Mouse (Mus musculus): ENCODE results near the gene Nle1. TPM values are rescaled to one million over a fixed set of nuclear protein-coding genes. Genes with fewer than 3 reads are reported as not detected.

The Nle1 gene
- total RNA-seq, 2 experiments from 2014 or later: 46.0 to 48.8 TPM

DNA sequence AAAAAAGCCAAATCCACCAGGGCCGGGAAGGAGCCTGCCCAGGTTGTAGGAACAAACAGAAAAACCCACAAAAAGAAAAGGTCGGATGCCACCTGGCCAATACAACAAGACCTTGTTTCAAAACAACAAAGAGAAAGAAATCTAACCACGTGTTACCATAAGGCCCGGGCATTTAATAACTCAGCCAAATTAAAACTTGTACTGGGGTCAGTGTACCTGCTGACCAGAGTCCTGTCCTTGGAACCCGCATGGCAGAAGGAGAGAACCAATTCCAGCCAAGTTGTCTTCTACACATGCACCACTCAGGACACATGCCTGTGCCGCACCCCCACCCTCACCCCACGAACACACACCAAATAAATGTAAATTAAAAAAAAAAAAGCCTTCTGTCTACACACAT lies 55.3 kb downstream of the Nle1 start:
- Histone ChIP-seq H3K27ac (no peak overlapping the region), H3K4me3 (no peak overlapping the region)
- no peak for DNase-seq (ENCODE audit: low spot score in 2 of 2)
- no peak for TF ChIP-seq CTCF (conservative IDR thresholded peaks at IDR 0.05)

DNA sequence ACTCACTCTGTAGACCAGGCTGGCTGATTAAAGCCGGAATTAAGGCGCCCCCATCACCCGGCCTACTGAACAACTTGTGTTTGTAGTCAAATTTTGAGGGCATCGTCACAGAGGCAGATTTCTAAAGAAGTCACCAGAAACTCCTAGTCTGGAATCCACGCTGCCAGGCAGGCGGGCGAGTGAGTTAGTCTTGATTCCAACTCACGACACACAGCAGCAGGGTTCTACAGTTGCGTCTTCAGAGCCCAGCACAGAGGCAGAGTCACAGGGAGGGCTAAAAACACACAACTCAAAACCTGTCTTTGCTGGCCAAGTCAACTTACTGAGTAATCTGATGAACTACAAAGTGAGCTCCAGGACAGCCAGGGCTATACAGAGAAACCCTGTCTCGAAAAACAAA lies 55.7 kb downstream of the Nle1 start:
- no peak for DNase-seq (ENCODE audit: low spot score in 2 of 2)
- H3K27ac ChIP-seq: no peak overlapping the region
- TF ChIP-seq CTCF (conservative IDR thresholded peaks at IDR 0.05): no peak
- H3K4me3 ChIP-seq: no peak overlapping the region

DNA sequence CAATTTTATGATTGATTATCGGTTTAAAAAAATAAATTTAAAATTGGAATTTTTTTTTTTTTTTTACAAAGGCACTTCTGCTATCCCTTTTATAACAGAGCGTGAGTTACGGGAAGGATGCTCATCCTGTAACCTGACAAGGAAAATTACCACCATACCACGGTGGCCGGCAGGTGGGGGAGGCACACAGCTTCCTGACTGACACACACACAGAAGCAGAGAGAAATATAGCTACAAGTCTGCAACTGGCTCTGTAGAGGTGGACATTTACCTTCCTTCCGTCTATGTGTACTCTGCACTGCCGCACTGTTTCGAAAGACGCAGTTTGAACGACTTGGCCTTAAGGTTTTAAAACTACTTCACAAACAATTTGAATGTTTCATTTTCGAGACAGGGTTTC lies 56.1 kb downstream of the Nle1 start:
- no peak for TF ChIP-seq CTCF (conservative IDR thresholded peaks at IDR 0.05)
- no peak overlapping the region for H3K4me3 ChIP-seq
- DNase-seq (ENCODE audit: low spot score in 2 of 2): no peak
- no peak overlapping the region for H3K27ac ChIP-seq

Other genes with a start within 250 kb of the Nle1 start
- under 1 TPM; 0.18 to 0.44 TPM for gene Cct6b, start 144.1 kb downstream of the Nle1 start, total RNA-seq (2021)
- gene Zfp830, start 144.1 kb downstream of the Nle1 start, total RNA-seq (2021): 10 to 100 TPM; 14.8 to 16.9 TPM
- 10 to 100 TPM; 25.3 to 25.7 TPM for gene Lig3, start 127.3 kb downstream of the Nle1 start, total RNA-seq (2021)
- gene Rffl, start 37.2 kb downstream of the Nle1 start, total RNA-seq (2021): 10 to 100 TPM in 1 of 2 experiments, 1 to 10 TPM in 1; 9.5 to 10.9 TPM
- gene Rad51d, start 17.8 kb downstream of the Nle1 start, total RNA-seq (2021): 10 to 100 TPM; 15.1 to 16.4 TPM
- gene Fndc8, start 16.3 kb downstream of the Nle1 start, total RNA-seq (2021): not detected
- 1 to 10 TPM in 1 of 2 experiments, under 1 TPM in 1; 0.66 to 1.4 TPM for gene Unc45b, start 2.1 kb upstream of the Nle1 start, total RNA-seq (2021)
- 1 to 10 TPM; 2.5 to 4.0 TPM for gene Slfn5, start 42.9 kb upstream of the Nle1 start, total RNA-seq (2021)
- gene Slfn9, start 83.4 kb upstream of the Nle1 start, total RNA-seq (2021): under 1 TPM; 0.27 to 0.49 TPM
- gene Slfn8, start 112.4 kb upstream of the Nle1 start, total RNA-seq (2021): under 1 TPM; 0.44 to 0.69 TPM
- gene Slfn2, start 156.7 kb upstream of the Nle1 start, total RNA-seq (2021): under 1 TPM; 0.44 to 0.56 TPM
- not detected for gene Slfn1, start 208.4 kb upstream of the Nle1 start, total RNA-seq (2021)

All from layer of hippocampus, adult 2 months (tissue).